Mouse (Mus musculus): ENCODE measurements around the gene Men1. TPM values are rescaled to one million over a fixed set of nuclear protein-coding genes. Genes with fewer than 3 reads are reported as not detected.

Gene Men1
- total RNA-seq, 1 experiment from 2014 or later: 26.4 TPM

DNA sequence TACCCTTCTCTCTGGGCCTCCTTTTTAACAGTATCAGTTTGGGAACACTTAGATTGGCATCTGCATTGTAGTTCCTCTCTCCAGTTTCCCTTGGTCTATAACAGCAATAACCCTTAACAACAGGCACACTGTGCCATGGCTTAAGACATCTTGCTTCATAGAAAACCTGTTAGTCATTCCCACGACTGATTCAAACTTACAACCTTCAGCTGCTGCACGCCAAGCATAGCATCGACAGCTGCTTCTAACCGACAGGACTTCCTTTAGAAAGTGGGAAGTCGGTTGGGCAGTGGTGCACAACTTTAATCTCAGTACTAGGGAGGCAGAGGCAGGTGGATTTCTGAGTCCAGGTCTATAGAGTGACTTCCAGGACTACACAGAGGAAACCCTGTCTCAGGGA, 3.6 kb upstream of the Men1 start:
- ATAC-seq (replicated peaks in 1 of 2; ENCODE audit: insufficient read depth in 1 of 2, low FRiP score in 2 of 2, low TSS enrichment in 1 of 2, low read depth in 1 of 2, poor library complexity in 2 of 2, severe bottlenecking in 2 of 2): no peak

DNA sequence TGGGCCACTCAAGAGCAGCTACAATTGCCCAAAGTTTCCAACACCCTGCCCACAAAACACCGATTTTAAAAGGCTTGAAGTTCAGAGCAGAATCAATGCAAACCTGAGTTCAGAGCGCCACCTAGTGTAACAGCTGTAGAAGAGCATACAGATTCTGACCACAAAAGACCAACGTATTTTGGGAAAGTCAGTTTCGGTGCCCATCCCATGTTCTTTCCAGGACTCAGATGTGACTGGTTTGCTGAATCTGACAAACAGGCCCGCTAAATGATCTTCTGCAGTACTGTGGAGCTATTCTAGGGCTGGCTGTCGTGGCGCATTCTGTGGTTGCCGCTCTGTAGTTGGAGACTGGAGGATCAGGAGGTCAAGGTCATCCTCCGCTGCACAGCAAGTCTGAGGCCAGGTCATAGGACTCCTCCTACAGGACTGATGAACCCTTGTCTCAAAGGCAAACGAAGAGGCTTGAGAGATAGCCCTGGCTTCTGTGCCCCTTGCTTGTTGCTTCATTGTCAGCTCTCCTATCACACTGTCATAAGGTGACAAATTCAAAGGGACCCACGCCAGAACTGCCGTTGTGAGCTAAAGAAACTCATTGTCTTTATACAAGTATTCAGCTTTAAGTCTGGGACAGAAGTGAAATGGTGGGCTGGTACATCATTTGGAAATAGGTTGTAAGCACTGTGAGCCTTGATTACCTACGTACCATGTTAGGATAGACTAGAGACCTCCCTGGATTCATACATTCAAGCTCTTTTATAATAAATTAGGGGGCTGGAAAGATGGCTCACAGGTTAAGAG, 2.9 kb upstream of the Men1 start:
- ATAC-seq (replicated peaks in 1 of 2; ENCODE audit: insufficient read depth in 1 of 2, low FRiP score in 2 of 2, low TSS enrichment in 1 of 2, low read depth in 1 of 2, poor library complexity in 2 of 2, severe bottlenecking in 2 of 2): peak; percentile 31 to 47; a peak in 3 of 4 replicates

DNA sequence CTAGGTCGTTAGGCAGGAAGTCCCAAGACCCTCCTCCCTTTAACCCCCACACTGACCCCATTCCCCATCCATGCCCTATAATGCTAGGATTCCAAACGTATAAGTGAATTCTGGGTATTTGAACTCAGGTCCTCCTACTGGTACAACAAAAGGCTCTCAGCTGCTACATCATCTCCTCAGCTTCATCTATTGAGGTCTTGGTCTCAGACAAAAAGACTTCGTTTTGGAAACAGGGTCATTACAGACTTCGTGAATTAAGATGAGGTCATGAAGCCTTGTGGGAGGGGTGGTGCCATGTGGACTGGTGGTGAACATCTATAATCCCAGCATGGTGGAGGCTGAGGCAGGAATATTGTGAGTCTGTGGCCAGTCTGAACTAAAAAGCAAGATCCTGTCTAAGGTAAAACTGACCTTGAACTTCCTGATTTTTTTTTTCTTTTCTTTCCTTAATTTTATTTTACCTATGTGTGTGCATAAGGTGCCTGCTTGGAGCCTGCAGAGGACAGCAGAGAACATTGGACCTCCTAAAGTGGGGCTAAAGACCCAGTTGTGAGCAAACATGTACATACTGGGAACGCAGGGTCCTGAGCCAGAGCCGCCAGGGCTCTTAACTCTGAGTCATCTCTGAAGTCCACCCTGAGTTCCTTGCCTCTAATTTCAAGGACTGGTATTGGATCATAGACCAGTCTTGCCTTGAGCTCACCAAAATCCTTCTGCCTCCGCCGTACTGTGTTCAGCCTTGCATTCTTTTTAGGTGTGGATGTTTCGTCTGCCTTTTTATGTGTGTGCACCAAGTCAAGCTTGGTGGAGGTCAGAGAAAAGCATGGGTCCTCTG, 801 bp upstream of the Men1 start:
- no peak for ATAC-seq (replicated peaks in 1 of 2; ENCODE audit: insufficient read depth in 1 of 2, low FRiP score in 2 of 2, low TSS enrichment in 1 of 2, low read depth in 1 of 2, poor library complexity in 2 of 2, severe bottlenecking in 2 of 2)

DNA sequence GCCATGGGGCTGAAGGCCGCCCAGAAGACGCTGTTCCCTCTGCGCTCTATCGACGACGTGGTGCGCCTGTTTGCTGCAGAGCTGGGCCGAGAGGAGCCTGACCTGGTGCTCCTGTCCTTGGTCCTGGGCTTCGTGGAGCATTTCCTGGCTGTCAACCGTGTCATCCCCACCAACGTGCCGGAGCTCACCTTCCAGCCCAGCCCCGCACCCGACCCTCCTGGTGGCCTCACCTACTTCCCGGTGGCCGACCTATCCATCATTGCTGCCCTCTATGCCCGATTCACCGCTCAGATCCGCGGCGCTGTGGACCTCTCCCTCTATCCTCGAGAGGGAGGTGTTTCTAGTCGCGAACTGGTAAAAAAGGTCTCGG, 664 bp downstream of the Men1 start:
- no peak for ATAC-seq (replicated peaks in 1 of 2; ENCODE audit: insufficient read depth in 1 of 2, low FRiP score in 2 of 2, low TSS enrichment in 1 of 2, low read depth in 1 of 2, poor library complexity in 2 of 2, severe bottlenecking in 2 of 2)

DNA sequence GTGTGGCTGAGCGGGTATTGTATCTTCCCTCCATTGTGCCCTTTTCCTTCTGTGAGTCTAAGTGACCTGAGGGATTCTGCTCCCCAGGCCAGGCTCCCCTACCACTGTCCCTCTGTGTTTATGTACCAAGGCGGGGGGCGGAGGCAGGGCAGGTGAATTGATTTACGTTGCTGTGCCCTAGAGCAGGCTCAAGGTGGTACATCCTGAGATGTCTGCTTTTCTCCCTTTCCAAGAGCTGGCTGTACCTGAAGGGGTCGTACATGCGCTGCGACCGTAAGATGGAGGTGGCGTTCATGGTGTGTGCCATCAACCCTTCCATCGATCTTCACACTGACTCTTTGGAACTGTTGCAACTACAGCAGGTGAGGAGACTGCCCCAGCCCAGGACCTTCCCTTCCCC, 2.1 kb downstream of the Men1 start:
- ATAC-seq (replicated peaks in 1 of 2; ENCODE audit: insufficient read depth in 1 of 2, low FRiP score in 2 of 2, low TSS enrichment in 1 of 2, low read depth in 1 of 2, poor library complexity in 2 of 2, severe bottlenecking in 2 of 2): no peak

DNA sequence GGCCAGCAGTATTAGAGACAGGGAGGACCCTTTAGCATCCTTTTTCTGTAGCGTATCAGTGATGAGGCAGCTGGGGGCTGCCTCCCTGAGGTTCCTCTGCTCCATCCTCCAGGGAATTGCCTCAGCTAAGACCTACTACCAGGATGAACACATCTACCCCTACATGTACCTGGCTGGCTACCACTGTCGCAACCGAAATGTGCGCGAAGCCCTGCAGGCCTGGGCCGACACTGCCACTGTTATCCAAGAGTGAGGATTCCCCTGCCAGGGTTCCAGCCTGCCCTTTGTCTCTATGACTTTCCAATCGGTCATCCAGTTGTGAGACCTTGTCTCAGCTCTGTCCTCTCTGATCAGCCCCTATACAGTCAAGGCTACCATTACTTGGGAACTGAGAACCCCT, 3.4 kb downstream of the Men1 start:
- no peak for ATAC-seq (replicated peaks in 1 of 2; ENCODE audit: insufficient read depth in 1 of 2, low FRiP score in 2 of 2, low TSS enrichment in 1 of 2, low read depth in 1 of 2, poor library complexity in 2 of 2, severe bottlenecking in 2 of 2)

DNA sequence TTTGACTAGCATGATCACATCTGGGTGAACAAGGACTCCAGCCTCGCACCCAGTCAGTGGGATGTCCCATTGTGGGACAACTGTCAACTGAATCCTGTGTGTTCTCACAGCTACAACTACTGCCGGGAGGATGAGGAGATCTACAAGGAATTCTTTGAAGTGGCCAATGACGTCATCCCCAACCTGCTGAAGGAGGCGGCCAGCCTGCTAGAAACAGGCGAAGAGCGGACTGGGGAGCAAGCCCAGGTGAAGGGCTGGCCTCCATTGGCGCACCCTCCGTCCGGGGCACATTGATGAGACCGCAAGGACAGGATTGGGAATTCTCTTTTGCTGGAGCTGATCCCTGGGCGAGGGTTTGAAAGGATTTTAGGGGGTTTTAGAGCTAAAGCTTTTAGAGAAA, 3.9 kb downstream of the Men1 start:
- no peak for ATAC-seq (replicated peaks in 1 of 2; ENCODE audit: insufficient read depth in 1 of 2, low FRiP score in 2 of 2, low TSS enrichment in 1 of 2, low read depth in 1 of 2, poor library complexity in 2 of 2, severe bottlenecking in 2 of 2)

DNA sequence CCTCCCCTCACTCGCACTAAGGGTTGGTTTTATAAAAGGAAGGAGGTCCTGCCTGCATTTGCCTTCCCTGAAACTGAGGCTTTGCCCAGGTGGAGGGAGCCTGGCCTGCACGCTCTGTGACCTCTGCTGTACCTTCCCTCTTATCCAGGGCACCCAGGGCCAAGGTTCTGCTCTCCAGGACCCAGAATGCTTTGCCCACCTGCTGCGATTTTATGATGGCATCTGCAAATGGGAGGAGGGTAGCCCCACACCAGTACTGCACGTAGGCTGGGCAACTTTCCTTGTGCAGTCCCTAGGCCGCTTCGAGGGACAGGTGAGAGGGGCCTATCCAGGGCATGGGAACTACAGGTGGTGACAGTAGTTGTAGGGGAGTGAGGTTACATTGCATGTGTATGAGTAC, 4.4 kb downstream of the Men1 start:
- ATAC-seq (replicated peaks in 1 of 2; ENCODE audit: insufficient read depth in 1 of 2, low FRiP score in 2 of 2, low TSS enrichment in 1 of 2, low read depth in 1 of 2, poor library complexity in 2 of 2, severe bottlenecking in 2 of 2): no peak

DNA sequence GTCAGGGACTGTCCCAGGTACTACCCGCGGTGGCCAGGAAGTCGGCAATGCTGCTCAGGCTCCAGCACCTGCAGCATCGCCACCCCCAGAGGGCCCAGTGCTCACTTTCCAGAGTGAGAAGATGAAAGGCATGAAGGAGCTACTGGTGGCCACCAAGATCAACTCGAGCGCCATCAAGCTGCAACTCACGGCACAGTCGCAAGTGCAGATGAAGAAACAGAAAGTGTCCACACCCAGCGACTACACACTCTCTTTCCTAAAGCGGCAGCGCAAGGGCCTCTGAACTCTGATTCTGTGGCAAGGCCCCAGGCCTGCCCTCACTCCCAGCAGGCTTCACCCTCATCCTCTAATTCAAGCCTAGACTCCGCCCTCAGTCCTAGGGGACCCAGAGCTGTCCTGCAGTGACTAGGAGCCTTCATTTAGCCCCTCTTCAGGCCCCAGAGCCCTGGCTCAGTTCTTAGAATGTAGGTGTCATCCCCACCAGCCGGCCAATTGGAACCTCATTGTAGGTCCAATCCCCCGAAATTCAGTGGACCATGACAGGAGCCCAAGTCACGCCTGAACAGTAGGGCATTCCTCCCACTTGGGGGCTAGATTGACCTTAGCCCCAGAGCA, 5.2 kb downstream of the Men1 start:
- ATAC-seq (replicated peaks in 1 of 2; ENCODE audit: insufficient read depth in 1 of 2, low FRiP score in 2 of 2, low TSS enrichment in 1 of 2, low read depth in 1 of 2, poor library complexity in 2 of 2, severe bottlenecking in 2 of 2): peak; percentile 43 to 50

DNA sequence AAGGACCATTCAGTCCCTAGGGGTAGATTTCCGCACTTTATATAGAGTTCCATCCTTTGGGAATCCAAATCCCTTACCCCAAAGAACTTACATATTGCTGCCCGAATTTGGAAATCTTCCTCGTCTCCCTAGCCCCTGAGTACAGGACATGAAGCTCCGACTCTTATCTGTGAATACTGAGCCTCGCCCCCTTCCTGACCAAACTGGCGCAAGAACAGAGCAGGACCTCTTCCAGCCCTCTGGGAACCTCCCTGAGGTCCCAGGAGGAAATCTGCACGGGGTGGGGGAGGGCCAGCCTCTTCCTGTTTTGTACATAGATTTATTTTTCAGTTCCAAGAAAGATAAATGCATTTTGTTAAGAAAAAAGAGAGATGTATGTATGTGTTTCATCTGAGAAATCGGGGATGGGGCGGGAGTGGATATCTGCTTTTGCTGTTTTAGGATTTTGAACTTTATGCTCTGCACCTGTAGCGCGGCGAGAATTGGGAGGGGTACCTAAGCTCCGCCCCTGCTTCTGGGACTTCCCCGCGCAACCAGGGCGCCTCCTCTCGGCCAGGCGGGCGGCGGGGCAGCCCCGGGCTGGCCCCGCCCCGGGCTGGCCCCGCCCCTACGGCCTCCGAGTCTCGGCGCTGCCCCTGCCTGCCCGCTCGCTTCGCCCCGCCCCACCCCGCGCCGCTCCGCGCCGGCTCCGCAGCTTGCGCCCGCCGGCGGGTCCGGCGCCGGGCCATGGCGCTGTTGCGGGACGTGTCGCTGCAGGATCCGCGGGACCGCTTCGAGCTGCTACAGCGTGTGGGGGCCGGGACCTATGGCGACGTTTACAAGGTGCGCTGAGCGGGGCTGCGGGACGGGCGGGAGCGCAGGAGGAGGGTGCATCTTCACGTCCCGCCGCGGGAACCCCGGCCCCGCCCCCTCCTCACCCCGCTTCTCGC, 6.0 kb downstream of the Men1 start, which contains the start of gene Map4k2:
Map4k2 (plus strand) TSS at position 612 of the 929 bp plus-strand sequence.
- peak; percentile 67 to 70 for ATAC-seq (replicated peaks in 1 of 2; ENCODE audit: insufficient read depth in 1 of 2, low FRiP score in 2 of 2, low TSS enrichment in 1 of 2, low read depth in 1 of 2, poor library complexity in 2 of 2, severe bottlenecking in 2 of 2)

DNA sequence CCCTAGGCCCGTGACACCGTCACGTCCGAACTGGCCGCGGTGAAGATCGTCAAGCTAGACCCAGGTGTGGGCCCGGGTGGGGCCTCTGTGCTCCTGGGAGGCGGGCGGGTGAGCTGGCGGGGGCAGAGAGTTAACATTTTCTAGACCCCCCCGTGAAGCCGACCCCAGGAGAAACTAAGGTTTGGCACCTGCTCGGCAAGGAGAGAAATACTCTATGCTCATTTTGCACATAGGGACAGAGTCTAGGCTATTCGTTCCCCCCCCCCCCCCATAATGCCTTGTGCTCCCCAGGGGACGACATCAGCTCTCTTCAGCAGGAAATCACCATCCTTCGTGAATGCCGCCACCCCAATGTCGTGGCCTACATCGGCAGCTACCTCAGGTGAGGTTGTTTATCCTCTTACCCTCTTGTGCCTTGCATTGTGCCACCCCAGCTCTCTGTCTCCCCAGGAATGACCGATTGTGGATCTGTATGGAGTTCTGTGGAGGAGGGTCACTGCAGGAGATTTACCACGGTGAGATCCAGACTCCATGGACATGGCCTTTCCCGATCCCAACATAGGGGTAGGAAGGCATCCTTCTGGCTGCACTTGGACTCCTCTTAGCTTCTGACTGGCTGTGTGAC, 6.8 kb downstream of the Men1 start:
- no peak for ATAC-seq (replicated peaks in 1 of 2; ENCODE audit: insufficient read depth in 1 of 2, low FRiP score in 2 of 2, low TSS enrichment in 1 of 2, low read depth in 1 of 2, poor library complexity in 2 of 2, severe bottlenecking in 2 of 2)

DNA sequence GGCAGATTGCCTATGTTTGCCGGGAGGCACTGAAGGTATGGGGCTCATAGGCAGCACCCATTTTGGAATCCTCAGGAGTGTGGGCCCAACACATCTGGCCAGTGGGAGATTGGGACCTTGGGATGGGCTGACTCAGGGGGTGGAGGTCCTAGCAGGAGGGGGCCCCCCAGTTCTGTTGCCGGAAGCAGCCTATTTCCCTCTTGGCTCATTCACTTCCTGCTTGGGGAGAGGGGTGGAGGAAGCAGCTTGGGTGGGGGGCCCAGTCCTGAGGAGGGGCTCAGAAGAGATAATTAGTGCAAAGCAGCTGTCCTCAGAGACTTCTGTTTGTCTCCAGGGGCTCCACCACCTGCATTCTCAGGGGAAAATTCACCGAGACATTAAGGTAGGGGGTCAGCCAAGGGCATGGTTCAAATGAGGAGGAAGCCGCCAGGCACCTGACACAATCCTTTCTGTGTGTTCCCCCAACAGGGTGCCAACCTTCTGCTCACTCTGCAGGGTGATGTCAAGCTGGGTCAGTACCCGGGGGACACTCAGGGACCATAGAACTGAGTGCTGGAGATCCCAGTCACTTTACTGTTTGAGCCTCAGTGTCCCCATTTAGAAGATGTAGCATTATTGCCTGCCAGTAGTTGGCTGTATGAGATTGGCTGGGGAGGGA, 7.6 kb downstream of the Men1 start:
- no peak for ATAC-seq (replicated peaks in 1 of 2; ENCODE audit: insufficient read depth in 1 of 2, low FRiP score in 2 of 2, low TSS enrichment in 1 of 2, low read depth in 1 of 2, poor library complexity in 2 of 2, severe bottlenecking in 2 of 2)

DNA sequence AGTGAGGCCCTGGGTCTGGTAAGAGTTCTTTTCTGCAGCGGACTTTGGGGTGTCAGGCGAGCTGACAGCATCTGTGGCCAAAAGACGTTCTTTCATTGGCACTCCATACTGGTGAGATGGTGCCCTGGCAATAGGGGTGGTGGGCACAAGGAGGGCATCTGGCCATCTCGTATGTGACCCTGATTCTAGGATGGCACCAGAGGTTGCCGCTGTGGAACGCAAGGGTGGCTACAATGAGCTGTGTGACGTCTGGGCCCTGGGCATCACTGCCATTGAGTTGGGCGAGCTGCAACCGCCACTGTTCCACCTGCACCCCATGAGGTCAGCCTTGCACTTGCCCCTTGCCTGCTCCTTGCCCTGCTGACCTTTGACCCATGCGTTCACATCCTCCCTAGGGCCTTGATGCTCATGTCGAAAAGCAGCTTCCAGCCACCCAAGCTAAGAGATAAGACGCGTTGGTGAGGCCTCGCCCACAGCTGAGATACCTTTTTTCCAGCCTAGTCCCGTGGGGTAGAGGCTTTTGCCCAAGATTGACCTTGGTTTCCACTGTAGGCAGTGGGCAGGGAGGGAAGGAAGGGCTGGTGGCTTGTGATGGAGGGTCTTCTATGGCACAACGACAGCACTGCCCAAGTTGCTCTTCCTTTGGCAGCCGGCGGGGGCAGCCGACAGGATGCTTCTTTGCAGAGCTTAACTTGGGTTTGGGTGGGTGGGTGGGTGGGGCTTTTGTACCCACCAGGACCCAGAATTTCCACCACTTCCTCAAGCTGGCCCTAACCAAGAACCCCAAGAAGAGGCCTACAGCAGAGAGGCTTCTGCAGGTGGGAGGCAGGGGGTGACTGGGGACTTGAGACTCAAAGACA, 8.5 kb downstream of the Men1 start:
- no peak for ATAC-seq (replicated peaks in 1 of 2; ENCODE audit: insufficient read depth in 1 of 2, low FRiP score in 2 of 2, low TSS enrichment in 1 of 2, low read depth in 1 of 2, poor library complexity in 2 of 2, severe bottlenecking in 2 of 2)

DNA sequence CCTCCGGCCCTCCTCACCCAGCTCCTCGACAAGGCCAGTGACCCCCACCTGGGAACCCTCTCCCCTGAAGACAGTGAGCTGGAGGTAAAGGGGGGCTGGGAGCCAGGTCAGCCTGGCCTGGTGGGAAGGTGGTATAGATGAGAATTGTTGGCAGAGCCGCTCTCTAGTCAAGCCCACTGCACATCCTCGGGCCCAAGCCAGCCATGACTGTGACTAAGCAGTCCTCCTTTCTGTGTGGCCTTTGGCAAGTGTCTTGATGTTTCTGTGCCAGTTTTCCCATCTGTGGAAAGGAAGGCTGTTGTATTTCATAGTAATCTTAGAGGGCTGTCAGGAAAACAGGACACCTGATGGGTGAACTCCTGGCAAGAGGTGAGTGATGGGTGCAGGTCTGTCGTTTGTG, 9.2 kb downstream of the Men1 start:
- ATAC-seq (replicated peaks in 1 of 2; ENCODE audit: insufficient read depth in 1 of 2, low FRiP score in 2 of 2, low TSS enrichment in 1 of 2, low read depth in 1 of 2, poor library complexity in 2 of 2, severe bottlenecking in 2 of 2): no peak

DNA sequence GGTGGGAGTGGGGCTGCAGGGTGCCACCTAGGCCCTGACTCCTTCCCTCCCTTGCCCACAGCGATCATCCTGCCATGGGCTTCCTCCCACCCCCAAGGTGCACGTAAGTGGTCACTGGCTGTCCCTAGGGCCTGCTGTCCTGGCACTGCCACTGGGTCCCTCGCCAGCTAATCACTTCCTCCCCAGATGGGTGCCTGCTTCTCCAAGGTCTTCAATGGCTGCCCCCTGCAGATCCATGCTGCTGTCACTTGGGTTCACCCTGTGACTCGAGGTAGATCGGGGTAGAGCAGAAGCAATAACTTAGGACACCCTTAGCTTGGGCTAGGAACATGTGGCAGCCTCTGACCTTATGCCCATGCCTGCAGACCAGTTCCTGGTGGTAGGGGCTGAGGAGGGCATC, 11.2 kb downstream of the Men1 start:
- no peak for ATAC-seq (replicated peaks in 1 of 2; ENCODE audit: insufficient read depth in 1 of 2, low FRiP score in 2 of 2, low TSS enrichment in 1 of 2, low read depth in 1 of 2, poor library complexity in 2 of 2, severe bottlenecking in 2 of 2)

DNA sequence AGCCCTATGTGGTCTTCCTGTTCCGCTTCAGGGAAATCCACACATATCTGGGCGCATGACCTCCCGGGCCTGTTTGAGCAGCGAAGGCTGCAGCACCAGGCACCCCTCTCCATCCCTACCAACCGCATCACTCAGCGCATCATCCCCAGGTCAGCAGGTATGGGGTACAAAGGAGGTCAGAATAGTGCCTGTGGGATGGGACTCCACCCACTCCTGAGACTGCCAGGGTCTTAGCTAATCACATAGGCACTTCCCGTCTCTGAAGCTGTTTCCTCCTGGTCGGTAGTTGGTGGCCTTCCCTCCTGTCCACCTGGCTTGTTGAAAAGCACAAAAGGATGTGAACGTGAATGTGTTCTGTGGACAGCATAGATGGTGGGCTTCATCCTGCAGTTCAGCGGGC, 11.9 kb downstream of the Men1 start:
- no peak for ATAC-seq (replicated peaks in 1 of 2; ENCODE audit: insufficient read depth in 1 of 2, low FRiP score in 2 of 2, low TSS enrichment in 1 of 2, low read depth in 1 of 2, poor library complexity in 2 of 2, severe bottlenecking in 2 of 2)

Data from hematopoietic stem cell, adult 5-6 weeks (primary cell).